Mouse (Mus musculus) cerebellum, postnatal 25 days (tissue): ENCODE results near the gene Slc2a5.

ENCODE experiments used
- DNase-seq, 2 experiments: peaks; one replicate each; pipeline ENCODE4 v3.0.0; 2021; ENCODE audit warnings: mixed read lengths in 2 of 2

The Slc2a5 gene

DNA sequence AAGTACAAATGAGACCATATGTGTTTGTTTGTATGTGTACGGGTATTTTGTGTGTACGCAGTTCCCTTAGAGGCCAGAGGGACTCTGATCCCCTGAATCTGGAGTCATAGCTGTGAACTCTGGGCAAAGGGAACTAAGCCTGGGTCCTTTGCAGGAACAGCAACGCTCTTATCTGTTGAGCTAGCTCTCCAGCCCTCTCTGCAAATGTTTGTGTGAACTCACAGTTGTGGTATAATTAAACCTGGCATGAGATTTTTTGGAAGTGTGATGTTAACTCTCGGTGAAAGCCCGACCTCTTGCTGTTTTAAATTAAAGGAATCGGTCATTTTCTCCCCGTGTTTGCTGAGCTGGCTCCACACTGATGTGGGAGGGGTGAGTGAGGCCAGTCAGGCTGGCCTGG is 13.4 kb upstream of the Slc2a5 start:
- DNase-seq, result no peak

DNA sequence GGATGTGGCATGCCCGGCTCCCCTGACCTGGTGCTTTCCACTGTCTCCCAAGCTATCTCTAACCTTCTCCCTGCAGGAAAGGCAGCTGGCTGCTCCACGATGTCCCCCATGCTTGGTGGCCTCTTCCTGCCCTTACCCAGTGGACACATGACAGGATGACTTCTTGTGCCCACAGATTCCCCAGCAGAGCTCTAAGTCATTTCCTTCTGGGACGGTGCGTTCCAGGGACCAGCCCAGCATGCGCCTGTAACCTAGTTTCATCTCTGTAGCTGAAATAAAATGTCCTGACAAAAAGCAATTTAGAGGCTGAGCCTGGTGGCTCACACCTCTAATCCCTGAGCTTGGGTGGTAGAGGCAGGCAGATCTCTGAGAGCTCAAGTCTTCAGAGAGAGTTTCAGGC is 12.4 kb upstream of the Slc2a5 start:
- peak; percentile 31 to 40 for DNase-seq

DNA sequence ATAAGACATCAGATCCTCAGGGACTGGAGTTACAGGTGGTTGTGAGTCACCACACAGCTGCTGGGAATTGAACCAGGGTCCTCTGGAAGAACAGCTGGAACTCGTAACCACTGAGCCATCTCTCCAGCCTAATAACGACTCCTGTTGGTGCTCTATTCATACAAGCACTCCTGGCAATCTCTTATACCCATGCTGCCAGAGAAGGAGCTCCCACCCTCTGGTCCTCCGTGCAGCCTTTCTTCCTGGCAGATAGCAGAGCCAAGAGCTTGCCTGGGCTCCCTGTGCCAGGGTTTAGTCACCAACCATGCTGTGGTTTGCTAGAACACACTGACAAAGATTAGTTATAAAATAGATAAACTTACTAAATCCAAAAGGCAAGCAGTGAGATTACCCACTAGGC is 9.4 kb upstream of the Slc2a5 start:
- DNase-seq, result no peak

DNA sequence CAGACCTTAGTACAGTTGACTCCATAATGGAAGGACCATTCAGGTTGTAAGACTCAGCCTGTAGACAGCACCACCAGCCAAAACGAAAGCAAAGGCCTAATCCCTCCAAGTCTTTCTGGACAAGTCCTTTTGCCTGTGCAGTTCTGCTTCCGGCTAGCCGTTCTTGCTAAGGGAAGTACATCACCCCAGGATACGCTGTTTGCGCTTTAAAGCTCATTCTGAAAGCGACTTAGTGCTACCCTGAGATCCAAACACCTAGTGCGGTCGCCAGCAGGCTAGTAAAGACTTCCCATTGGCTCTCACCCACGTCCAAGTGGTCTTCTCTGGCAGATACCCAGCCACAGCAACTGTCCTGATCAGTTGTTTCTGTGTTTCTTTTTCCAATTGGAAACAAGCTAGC is 8.7 kb upstream of the Slc2a5 start:
- DNase-seq, result no peak

DNA sequence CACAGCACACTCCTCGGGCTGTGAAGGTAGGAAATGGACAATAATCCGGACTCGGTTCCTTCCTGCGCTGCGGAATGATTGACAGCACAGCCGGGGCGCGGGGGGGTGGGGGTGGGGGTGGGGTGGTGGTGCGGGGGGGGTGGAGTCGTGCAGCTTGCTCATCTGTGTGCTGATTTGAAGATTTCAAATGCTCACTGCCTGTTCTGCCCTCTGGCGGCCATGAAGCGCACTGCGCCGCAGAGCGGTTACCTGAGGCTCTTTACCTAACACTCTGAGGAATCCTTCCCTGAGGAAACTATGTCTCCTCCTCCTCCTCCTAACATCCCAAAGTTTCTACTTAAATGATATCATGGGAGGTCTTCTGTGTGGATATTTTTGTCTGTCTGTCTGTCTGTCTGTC is 6.2 kb upstream of the Slc2a5 start:
- peak; percentile 85 to 91 for DNase-seq

DNA sequence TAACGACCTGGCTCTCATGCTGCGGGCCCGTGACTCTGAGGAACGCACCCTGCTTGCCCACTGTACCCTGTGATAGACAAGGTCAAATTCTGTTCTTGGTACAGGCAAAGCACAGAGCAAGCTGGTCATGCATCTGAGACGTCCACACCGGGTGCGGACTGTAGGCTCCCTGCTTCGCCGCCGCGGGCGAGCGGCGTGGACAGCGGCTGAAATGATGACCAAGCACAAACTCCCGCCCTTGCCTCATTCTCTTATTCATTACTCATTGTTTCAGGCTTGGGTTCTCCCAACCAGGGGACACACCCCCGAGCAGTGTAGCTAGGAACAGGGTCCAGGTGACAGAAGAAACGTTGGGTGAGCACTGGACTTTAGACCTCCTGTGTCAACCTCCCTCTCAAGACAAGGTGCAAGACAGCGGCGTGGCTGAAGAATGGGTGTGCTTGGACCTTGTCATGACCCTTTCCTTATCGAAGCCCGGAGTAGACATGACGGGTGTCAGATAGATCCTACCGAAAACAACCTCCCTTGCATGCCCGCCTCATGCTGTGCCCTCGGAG is 4.5 kb upstream of the Slc2a5 start:
- DNase-seq, result no peak

DNA sequence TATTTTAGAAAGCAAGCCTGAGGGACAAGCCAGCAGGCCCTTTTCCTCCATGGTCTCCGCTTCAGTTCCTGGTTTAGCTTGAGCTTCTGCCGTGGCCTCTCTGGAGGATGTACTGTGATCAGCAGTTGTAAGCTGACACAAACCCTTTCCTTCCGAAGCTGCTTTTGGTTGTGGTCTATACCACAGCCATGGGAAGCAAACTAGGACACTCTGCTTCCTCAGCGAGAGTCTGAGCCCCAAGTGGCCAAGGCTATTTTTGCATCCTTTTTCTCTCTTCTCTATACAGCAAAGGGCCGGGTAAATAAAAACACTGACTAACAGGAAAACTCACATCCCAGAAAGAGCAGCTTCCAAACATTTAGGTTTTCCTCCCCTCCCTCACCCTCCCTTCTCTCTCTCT is 1.8 kb upstream of the Slc2a5 start:
- no peak for DNase-seq

DNA sequence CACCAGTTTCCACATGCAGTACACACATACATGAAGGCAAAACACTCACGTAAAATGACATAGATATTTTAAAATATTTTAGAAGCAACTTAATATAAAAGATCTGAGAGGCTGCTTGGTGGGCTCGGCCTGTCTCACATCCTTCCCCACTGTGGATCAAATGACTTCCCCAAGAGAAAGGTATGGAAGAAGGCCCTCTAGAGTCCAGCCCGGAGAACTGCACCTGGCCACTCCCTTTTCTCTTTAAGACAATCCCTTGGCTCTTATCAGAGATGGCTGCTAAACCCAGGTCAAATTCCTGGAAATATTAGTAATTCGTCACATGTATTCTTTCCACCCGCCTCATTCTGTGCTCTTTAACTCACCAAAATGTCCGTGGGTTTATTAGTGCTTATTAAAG is 920 bp upstream of the Slc2a5 start:
- no peak for DNase-seq

DNA sequence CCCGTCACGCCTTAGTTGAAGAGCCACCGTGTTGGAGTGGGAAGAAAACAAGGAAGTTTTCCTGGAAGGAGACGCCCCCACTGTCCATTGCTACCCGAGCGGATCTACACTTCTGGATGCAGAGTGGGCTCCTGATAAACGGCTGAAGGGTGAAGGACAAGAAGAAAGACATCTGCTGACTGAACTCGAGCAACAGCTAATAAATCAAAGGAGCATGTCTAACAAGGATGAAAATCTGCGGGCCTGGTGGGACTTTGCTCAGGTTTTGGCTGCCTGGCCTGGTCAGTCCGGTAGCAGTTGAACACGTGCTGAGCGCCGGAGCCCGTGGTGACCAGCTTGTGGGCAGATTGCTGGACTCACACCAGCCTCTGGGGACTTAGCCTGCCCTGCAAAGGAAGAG is 557 bp downstream of the Slc2a5 start:
- DNase-seq, result no peak

DNA sequence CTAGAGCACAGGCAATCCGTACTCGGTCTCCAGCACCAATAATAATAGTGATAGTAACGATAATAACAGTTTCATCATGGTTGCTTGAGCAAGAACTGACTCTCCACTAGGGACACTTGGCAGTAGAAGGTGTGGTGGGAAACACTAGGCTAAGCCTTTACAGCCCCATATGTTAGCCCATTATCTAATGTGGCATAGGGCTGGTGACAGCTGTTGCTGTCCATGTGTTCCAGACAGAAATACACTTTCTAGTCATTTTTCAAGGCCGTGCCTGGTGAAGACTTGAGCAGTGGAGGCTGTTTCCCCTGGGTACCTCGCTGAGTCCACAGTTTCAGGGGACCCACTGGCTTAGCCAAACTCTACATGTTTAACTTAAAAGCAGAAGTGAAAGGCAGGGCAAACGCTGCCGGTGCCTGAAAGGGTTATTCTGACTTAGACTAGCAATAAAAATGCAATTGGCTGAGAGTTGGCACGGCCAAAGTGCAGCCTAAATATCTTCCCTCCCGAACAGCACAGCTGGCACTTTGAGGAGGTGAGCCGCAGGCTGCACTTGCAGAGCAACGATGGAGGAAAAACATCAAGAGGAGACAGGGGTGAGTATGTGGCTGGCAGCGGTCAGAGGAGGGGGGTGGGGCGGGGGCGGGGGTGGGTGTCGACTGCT is 1.2 kb downstream of the Slc2a5 start:
- no peak for DNase-seq

DNA sequence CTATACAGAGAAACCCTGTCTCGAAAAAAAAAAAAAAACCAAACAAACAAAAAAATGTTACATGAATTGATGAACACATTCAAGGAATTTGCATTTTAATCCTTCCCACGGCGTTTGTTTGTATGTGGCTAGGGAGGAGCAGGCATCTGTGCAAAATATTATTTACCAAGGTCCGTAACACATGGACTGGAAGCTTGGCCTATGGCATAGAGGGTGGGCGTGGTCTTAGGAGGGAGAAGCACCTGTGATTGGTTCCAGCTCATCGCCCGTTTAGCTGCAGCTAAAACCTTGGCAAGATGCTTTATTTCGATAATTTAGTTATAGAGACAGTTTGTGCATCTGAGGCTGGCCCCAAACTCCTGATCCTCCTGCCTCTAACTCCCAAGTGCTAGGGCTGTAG is 2.3 kb downstream of the Slc2a5 start:
- DNase-seq, result no peak

DNA sequence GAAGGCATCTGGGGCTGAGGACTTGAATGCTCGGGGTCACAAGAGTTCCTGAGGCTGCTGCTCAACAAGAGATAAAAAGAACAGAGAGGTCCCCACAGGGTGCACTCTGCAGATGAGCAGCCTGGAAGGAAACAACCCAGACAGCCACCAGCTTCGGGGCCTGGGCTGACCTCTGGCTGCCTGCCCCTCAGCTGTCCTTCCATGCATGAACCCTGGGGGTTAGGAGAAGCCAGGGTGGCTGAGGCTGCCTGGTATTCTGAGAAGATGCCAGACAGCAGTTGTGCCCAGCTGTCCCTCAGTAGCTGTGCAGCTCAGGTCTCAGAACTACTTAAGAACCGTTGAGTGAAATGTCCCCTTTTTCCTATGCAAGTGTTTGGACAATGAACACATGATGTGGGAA is 3.4 kb downstream of the Slc2a5 start:
- no peak for DNase-seq

DNA sequence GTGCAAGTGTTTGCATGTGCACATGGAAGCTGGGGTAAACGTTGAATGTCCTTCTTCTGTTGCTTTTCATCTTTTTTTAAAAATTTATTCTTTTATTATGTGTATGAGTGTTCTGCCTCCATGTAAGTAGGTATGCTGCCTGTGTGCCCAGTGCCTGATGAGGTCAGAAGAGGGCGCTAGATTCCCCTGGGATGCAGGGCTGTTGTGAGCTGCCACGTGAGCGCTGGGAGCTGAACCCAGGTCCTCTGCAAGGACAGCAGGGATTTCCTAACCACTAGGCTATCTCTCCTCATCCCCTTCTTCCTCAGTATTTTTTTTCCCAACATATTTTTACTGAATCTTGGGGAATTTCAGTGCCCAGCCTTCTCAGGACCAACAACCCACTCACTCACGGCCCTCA is 7.3 kb downstream of the Slc2a5 start:
- DNase-seq, result no peak

DNA sequence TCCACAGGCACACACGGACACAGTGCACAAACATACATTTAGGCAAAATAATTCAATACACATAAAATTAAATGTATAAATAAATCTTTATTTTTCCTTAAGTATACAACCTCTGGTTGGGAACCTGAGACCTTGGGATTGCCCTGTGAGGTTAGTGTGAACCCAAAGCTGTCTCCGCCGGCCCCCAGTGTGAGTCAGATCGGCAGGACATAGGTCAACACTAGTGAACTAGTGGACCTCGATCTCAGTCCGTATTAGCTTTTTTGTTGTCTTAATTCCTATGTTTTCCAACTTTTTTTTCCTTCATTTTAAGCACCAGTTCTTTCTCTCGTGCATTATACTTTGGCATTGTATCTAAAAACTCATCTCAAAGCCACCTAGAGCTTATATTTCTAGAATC is 8.8 kb downstream of the Slc2a5 start:
- no peak for DNase-seq

DNA sequence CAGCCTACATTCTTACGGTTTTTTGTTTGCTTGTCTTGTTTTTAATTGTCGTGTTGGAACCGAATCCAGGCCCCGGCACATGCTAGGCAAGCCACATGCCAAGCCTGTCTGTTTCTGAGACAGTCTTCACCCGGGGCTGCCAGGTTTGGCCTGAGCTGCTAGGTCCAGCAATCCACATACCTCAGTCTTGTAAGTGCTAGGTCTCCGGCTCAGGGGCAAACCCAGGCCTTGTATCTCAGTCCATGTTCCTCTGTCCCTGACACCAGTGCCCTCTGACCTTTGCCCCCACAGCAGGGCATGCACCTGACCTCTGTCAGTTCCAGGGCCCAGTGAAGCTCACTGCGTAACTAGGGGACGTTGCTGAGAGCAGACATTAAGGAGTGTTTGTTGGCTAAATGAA is 9.5 kb downstream of the Slc2a5 start:
- no peak for DNase-seq

DNA sequence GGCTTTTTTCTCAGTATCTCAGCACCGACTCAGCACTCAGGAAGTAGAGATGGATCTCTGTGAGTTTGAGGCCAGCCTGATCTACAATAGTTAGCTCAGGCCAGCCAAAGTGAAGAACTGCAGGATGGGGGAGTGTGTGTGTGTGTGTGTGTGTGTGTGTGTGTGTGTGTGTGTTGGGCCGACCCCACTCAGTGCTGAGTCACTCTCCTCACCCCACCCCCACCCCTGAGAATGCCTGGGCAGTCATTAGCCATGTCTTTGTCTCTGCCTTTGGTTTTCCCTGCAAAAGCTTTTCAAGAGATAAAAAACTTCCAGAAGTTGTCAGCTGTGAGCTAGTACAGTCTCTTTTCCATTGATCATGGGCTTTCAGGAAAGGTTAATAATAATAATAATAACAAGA is 11.6 kb downstream of the Slc2a5 start:
- DNase-seq, result no peak

DNA sequence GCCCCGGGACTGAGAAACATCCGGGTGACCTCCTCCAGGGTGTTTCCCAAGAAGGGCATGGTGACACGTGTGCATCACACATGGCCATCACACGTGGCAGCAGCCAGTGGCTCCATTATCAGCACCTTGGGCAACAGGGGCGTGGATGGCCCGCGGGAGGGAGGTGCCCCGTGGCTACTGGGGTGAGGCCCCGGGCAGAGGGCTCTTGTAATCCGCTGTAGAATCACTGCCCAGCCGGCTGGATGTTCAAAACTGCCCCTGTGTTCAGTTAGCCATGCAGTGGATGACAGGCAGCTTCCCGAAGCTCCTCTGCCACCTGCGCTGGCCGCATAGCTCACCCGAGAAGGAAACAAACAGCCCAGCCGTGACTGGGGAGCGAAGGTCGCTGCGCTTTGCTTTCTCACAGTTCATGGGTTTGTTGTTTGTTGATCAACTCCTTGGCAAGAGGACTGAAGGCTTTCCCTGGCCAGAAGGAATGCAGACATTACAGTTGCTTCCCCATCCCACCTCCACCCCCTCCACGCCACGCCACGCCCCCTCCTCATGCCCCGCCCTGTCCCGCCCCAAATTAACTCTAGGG is 13.7 kb downstream of the Slc2a5 start:
- no peak for DNase-seq

DNA sequence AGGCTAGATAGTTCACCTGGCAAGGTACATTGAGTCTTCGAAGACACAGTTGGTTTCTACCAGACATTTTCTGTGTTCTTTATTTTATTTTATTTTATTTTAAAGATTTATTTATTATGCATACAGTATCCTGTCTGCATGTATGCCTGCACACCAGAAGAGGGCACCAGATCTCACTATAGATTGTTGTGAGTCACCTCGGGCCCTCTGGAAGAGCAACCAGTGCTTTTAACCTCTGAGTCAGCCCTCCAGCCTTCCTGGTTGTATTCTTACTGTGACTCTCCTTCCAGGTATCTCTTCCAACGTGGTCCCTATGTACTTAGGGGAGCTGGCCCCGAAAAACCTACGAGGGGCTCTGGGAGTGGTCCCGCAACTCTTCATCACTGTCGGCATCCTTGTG is 16.2 kb downstream of the Slc2a5 start:
- no peak for DNase-seq

DNA sequence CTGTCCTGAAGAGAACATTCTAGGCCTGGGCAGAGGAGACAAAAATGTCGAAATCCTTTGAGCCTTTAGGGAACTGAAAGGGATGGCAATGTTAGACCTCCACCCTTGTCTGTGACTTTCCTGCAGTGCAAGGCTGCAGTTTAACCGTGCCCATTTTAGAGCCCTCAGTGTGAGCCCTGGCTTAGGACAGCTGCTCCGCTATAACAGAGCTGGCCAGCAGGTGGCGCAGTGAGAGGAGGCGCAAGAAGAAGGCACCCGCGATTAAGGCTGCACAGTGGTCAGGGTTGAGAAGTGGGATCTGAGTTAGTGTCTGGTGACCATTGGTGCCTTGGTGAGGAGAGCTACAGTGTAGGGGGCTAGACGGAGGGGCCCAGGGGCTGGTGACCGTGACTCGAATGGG is 17.6 kb downstream of the Slc2a5 start:
- DNase-seq, result peak; percentile 82 to 90

DNA sequence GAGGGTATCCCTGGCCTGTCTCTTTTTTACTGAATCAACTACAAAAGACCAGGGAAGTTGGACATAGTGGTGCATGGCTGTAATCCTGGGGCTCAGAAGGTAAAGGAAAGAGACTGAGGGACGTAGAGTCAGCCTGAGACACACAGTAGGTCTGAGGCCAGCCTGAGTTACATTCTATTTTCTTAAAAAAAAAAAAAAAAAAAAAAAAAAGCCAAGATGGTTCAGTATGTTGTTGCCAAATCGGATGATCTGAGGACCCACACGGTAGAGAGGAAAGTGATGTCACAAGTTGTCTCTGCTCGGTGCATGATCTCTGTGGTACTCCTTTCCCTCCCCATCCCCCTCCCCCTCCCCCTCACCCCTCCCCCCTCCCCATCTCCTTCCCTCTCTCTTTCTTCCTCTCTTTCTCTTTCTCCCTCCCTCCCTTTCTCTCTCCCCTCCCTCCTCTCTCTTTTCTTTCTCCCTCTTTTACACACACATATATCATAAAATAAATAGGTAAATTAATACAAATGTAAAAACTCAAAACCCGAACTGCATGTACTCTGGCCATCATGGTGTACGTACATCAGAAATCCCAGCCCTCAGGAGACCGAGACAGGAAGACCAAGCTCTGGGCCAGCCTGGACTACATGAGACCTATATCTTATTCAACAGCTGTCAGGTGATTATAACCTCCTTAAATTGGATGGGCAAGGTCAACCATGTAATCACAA is 18.4 kb downstream of the Slc2a5 start:
- no peak for DNase-seq

DNA sequence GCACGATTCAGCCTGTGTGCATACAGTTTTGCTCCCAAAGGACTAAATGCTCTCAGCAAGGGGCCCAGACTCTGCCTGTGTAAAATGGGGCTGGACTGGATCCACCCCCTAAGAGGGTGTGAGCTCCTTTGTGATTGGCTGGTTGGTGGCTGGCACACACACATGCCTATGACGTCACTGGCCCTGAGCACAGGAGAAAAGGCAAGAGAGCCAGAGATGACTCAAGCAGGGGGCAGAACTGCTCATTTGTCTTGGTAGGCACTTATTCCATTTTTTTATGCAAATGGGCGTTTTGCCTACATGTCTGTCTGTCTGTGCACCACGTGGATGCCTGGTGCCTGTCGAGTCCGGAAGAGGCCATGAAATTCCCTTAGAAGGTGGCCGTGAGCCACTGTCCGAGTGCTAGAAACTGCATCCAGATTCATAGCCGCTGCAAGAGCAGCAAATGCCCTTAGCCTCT is 19.0 kb downstream of the Slc2a5 start:
- DNase-seq, result peak; percentile 32 to 58

DNA sequence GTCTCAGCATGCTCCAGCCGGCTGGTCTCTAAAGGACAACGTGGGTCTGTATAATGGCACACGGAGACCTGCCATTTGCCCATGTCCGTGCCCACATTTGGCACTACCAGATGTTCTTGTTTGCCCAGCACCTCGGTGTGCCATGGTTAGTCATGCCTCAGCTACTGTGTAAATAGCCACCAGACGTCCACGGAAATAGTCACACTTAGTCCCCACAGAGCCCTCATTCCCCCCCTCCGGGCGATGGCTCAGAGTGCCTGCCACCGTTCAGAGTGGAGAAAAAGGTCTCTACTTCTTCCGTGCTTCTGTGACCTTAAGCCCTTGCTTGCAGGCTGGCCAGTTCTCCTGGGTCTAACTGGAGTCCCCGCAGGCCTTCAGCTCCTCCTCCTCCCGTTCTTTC is 20.0 kb downstream of the Slc2a5 start:
- DNase-seq, result no peak

DNA sequence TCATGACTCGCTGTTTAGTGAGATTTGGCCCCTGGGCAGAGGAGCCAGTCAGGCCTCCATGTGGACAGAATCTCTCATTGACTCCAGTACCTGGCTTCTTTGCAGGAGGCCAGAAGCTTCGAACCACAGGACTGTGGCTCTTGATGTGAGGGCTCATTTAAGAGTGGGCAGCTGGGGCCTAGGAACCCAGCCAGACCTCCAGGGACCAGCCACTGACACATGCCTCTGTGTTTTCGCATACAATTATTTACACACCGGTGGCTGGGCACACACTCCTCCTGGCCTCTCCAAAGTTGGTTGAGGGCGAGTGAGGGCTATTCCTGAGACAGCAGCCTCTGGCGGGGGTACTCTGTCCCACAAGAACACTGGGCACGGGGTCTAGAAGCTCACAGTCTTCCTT is 21.3 kb downstream of the Slc2a5 start:
- DNase-seq, result no peak

DNA sequence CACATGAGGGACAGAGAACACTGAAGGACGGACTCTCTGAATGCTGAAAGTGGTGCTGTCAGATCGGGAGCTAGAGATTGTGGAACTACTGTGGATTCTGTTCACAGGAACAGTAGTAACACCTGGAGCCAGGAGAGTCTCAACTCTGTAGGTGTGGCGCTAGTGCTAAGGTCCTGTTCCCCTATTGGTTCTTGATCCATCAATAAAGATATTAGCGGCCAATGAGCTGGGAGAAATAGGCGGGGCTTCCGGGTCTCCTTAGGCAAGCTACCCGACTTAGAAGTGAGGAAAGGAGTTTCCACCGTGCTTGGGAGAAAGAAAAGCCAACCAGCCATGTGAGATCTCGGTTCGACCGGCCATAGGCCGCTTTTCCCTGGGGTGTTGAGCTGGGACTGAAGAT is 25.2 kb downstream of the Slc2a5 start:
- no peak for DNase-seq
